Mouse (Mus musculus): ENCODE results near the gene Ccdc62.
A peak's percentile ranks its signal among the peaks of the same experiment; 100 is the strongest.

The Ccdc62 gene

GRCm38 (mm10) chr5:123979221-123979979, 48.9 kb downstream of the Ccdc62 start:
- DNase-seq (ENCODE audit: low read depth, low spot score) = no peak

DNA sequence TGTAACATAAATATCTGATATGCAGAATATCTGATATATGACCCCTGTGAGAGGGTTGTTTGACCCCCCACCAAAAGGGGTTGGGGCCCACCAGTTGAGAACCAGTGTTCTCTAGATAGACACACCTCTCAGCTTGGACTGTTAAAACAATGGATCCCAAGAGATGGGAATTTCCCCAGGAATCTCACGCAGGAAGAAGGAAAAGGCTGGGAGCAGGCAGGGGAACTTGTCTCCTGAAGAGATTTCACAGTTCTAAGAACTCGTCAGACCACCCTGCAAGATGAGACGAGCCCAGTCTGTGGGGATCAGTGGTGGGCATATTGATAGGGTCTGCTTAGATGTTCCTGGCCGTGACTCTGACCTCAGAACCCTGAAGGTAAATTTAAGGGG, 49.5 kb downstream of the Ccdc62 start:
- no peak for DNase-seq (ENCODE audit: low read depth, low spot score)

GRCm38 (mm10) chr5:123980521-123981249, 50.2 kb downstream of the Ccdc62 start:
- peak; percentile 40 for DNase-seq (ENCODE audit: low read depth, low spot score)

- DNase-seq (ENCODE audit: low read depth, low spot score) = peak; percentile 73
Measured at GRCm38 (mm10) chr5:123981250-123981554, 50.7 kb downstream of the Ccdc62 start.

- no peak for DNase-seq (ENCODE audit: low read depth, low spot score)
Measured at GRCm38 (mm10) chr5:123982838-123983237, 52.4 kb downstream of the Ccdc62 start.

DNA sequence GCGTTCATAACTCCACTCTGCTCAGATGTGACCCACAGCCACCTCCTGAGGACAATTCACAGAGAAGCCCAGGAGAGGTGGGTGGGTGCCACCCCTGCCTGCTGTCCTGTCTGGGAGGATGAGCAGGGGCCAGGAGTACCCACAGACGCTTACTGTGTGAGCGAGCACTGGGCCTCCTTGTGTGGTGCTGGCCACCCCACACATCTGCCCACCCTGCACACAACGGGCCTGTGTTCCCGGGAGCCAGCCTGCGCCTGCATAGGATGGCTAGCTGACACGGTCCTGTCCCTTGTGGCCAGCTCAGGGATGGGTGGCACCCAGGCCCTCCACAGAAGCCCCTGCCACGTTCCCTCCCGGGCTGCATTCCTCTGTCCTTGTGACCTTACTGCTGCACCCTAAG, 55.0 kb downstream of the Ccdc62 start:
- DNase-seq (ENCODE audit: low read depth, low spot score) = no peak

DNA sequence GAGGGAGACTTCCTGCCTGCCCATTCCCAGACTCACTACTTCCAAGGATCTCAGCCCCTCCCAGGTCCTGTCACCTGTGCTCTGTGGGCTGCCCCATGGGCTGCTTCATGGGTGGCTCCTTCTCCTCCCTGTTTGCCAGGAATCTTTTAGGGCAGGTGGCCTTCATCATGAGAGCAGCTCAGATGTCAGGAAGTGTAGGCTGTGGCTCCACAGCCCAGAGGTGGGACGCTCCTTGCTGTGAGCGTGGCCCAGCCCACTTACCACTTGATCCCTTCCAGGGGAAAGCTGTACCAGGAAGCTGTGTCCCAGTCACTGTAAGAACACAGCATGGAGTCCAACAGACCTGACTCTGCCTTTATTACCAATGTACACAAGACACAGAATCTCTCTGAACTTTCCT, 56.4 kb downstream of the Ccdc62 start:
- DNase-seq (ENCODE audit: low read depth, low spot score) = no peak

GRCm38 (mm10) chr5:123987511-123987910, 57.0 kb downstream of the Ccdc62 start:
- no peak for DNase-seq (ENCODE audit: low read depth, low spot score)

- no peak for DNase-seq (ENCODE audit: low read depth, low spot score)
Measured at GRCm38 (mm10) chr5:123989941-123990885, 59.7 kb downstream of the Ccdc62 start.

- no peak for DNase-seq (ENCODE audit: low read depth, low spot score)
Measured at GRCm38 (mm10) chr5:123991321-123991720, 60.8 kb downstream of the Ccdc62 start.

GRCm38 (mm10) chr5:123992193-123992637, 61.7 kb downstream of the Ccdc62 start:
- no peak for DNase-seq (ENCODE audit: low read depth, low spot score)

- DNase-seq (ENCODE audit: low read depth, low spot score) = peak; percentile 77
Measured at GRCm38 (mm10) chr5:123992794-123993193, 62.3 kb downstream of the Ccdc62 start.

GRCm38 (mm10) chr5:123993263-123994036, 63.0 kb downstream of the Ccdc62 start:
- DNase-seq (ENCODE audit: low read depth, low spot score) = no peak

GRCm38 (mm10) chr5:123994468-123994867, 64.0 kb downstream of the Ccdc62 start:
- DNase-seq (ENCODE audit: low read depth, low spot score) = no peak

DNA sequence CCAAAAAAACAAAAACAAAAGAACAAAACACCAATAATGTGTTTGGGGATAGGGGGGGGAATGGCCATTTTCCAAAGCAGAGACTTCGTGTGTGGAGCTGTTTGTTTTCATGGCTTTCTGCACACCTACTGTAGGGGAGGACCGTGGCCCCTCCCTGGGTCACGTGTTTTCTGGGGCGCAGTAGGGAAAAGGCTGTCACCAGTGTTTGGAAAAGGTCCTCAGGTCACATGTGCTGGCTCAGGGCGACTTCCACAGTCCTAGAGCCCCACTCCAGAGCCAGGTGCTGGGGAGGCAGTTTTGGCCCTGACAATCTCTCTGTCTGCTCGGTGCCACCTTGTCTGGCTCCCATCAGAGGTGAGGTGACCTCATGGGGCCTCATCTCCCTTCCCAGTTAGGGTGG, 64.9 kb downstream of the Ccdc62 start:
- no peak for DNase-seq (ENCODE audit: low read depth, low spot score)

GRCm38 (mm10) chr5:123996194-123996593, 65.7 kb downstream of the Ccdc62 start:
- peak; percentile 47 for DNase-seq (ENCODE audit: low read depth, low spot score)

DNA sequence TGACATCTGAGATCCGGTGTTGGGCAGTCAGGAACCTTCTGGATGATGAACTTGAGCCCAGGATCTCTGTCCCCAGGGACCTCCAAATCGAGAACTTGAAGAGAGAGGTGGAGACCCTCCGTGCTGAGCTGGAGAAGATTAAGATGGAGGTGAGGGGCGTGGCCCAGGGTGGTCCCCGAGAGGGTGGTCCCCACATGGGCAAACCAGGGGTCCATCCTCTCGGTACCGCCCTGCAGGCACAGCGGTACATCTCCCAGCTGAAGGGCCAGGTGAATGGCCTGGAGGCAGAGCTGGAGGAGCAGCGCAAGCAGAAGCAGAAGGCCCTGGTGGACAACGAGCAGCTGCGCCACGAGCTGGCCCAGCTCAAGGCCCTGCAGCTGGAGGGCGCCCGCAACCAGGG, 66.2 kb downstream of the Ccdc62 start:
- no peak for DNase-seq (ENCODE audit: low read depth, low spot score)

DNA sequence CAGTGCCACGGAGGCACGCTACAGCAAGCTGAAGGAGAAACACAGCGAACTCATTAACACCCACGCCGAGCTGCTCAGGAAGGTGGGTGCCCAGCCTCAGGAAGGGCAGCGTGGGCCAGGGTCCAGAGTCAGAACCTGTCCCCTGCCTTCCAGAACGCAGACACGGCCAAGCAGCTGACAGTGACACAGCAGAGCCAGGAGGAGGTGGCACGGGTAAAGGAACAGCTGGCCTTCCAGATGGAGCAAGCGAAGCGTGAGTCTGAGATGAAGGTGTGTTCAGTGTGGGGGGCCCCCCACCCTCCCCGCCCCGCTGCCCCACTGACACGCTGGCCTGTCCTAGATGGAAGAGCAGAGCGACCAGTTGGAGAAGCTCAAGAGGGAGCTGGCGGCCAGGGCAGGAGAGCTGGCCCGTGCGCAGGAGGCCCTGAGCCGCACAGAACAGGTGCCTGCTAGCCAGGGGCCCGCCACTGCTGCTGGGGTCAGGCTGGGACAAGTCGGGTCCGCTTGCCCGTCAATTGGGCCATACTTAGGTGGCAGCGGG, 66.8 kb downstream of the Ccdc62 start:
- no peak for DNase-seq (ENCODE audit: low read depth, low spot score)

- no peak for DNase-seq (ENCODE audit: low read depth, low spot score)
Measured at GRCm38 (mm10) chr5:123997811-123998210, 67.3 kb downstream of the Ccdc62 start.

GRCm38 (mm10) chr5:123998370-123998769, 67.9 kb downstream of the Ccdc62 start:
- no peak for DNase-seq (ENCODE audit: low read depth, low spot score)

DNA sequence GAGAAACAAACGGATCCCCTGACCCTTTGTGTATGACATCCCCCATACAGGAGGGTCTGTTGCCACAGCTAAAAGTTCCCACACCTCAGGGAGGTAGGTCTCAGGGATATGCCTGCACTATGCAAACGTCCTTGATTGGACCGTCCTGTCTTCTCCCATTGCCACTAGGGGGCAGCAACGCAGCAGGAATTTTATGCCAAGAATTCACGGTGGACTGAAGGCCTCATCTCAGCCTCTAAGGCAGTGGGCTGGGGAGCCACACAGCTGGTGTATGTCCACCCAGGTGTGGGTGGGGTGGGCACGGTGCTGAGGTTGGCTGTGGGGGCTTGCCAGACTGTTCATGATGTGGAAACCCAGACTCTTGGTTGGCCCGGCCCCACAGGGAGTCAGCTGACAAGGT, 70.3 kb downstream of the Ccdc62 start:
- peak; percentile 73 for DNase-seq (ENCODE audit: low read depth, low spot score)

Measured in A20 (cell line).